Mouse (Mus musculus) myocyte (in vitro differentiated cells): ENCODE data around the gene Mnt. TPM values are rescaled to one million over a fixed set of nuclear protein-coding genes. Genes with fewer than 3 reads are reported as not detected.
A peak's percentile ranks its signal among the peaks of the same experiment; 100 is the strongest.

Experiments
- H3K27me3 ChIP-seq: one replicate; pipeline ENCODE4 v1.6.1; 2011; ENCODE audit not compliant: control insufficient read depth, insufficient read depth, insufficient read length
- H3K36me3 ChIP-seq: one replicate; pipeline ENCODE4 v1.6.1; 2011; ENCODE audit not compliant: control insufficient read depth, insufficient read depth
- H3K4me2 ChIP-seq: one replicate; pipeline ENCODE4 v1.6.1; 2011; ENCODE audit warnings: low read depth, control low read depth
- H3K4me3 ChIP-seq: one replicate; pipeline ENCODE4 v1.5.1; 2011; ENCODE audit warnings: mild to moderate bottlenecking, control low read depth, moderate library complexity
- H3K79me2 ChIP-seq: one replicate; pipeline ENCODE4 v1.6.1; 2011; ENCODE audit not compliant: control insufficient read depth, insufficient read depth
- H3ac ChIP-seq: one replicate; pipeline ENCODE4 v1.6.1; 2011; ENCODE audit not compliant: control insufficient read depth, insufficient read length
- CEBPB ChIP-seq: IDR thresholded peaks from 2 replicates; pipeline ENCODE4 v1.6.1; 2011; ENCODE audit warnings: mild to moderate bottlenecking, moderate library complexity; ENCODE audit not compliant: poor library complexity, insufficient read depth, severe bottlenecking
- E2F4 ChIP-seq: IDR thresholded peaks from one replicate; pipeline ENCODE4 v1.6.1; 2011; ENCODE audit warnings: mild to moderate bottlenecking, control low read depth, moderate library complexity; ENCODE audit not compliant: insufficient read depth
- MAX ChIP-seq: IDR thresholded peaks from one replicate; pipeline ENCODE4 v1.6.1; 2011; ENCODE audit warnings: low read depth, mild to moderate bottlenecking, control low read depth
- MYOD1 ChIP-seq, 3 experiments: IDR thresholded peaks; one replicate each; pipeline ENCODE4 v1.6.1; 2011; ENCODE audit warnings: control low read depth in 2 of 3, low read depth in 2 of 3, mild to moderate bottlenecking in 2 of 3, moderate library complexity in 1 of 3; ENCODE audit not compliant: insufficient read length in 2 of 3, control insufficient read depth in 1 of 3
- MYOG ChIP-seq, 3 experiments: IDR thresholded peaks; one replicate each; pipeline ENCODE4 v1.6.1; 2011; ENCODE audit warnings: control low read depth in 2 of 3, low read depth in 2 of 3, mild to moderate bottlenecking in 2 of 3; ENCODE audit not compliant: insufficient read length in 2 of 3, control insufficient read depth in 1 of 3, insufficient read depth in 1 of 3
- POLR2A ChIP-seq: IDR thresholded peaks from one replicate; pipeline ENCODE4 v1.6.1; 2011; ENCODE audit warnings: low read depth, mild to moderate bottlenecking, control low read depth, moderate library complexity; ENCODE audit not compliant: insufficient read length
- POLR2AphosphoS2 ChIP-seq: IDR thresholded peaks from one replicate; pipeline ENCODE4 v1.6.1; 2011; ENCODE audit warnings: low read depth, control low read depth; ENCODE audit not compliant: insufficient read length
- REST ChIP-seq: IDR thresholded peaks from one replicate; pipeline ENCODE4 v1.6.1; 2011; ENCODE audit warnings: mild to moderate bottlenecking, control low read depth, moderate library complexity; ENCODE audit not compliant: insufficient read depth, insufficient read length
- SRF ChIP-seq: IDR thresholded peaks from one replicate; pipeline ENCODE4 v1.6.1; 2011; ENCODE audit warnings: low read depth; ENCODE audit not compliant: control insufficient read depth, insufficient read length
- TCF12 ChIP-seq: IDR thresholded peaks from one replicate; pipeline ENCODE4 v1.6.1; 2011; ENCODE audit warnings: mild to moderate bottlenecking, control low read depth; ENCODE audit not compliant: poor library complexity, insufficient read depth, severe bottlenecking
- TCF3 ChIP-seq: IDR thresholded peaks from one replicate; pipeline ENCODE4 v1.6.1; 2011; ENCODE audit warnings: low read depth, control low read depth; ENCODE audit not compliant: insufficient read length
- USF1 ChIP-seq: IDR thresholded peaks from one replicate; pipeline ENCODE4 v1.6.1; 2011; ENCODE audit warnings: low read depth, mild to moderate bottlenecking, control low read depth, moderate library complexity
- polyA plus RNA-seq: library from polyadenylated mRNA; unstranded; fragments of >200 nt; fragmentation: generic; extraction: Trizol; gene quantifications from one replicate; pipeline ENCODE4 v1.2.1, GENCODE M21; 2012; ENCODE audit warnings: missing spikeins

The Mnt gene
- polyA plus RNA-seq, 1 experiment = 12.7 TPM

- TF ChIP-seq MYOD1 (IDR thresholded peaks at IDR 0.05; ENCODE audit: control insufficient read depth in 1 of 3, insufficient read length in 2 of 3, low read depth in 2 of 3) (no peak), POLR2AphosphoS2 (no peak), REST (no peak), SRF (no peak), CEBPB (no peak), E2F4 (no peak), TCF3 (no peak), TCF12 (no peak), MAX (no peak), POLR2A (no peak), USF1 (no peak), MYOG (IDR thresholded peaks at IDR 0.05; ENCODE audit: control insufficient read depth in 1 of 3, insufficient read depth in 1 of 3, insufficient read length in 2 of 3, low read depth in 2 of 3) (no peak)
- no peak overlapping the region for H3K4me3 ChIP-seq
- H3ac ChIP-seq = no peak overlapping the region
- no peaks in the 10 kb centered on the region for H3K36me3 ChIP-seq
- H3K4me2 ChIP-seq = peak overlapping the region; percentile 83
- H3K79me2 ChIP-seq = peaks cover 44% of the 10 kb centered on the region
- H3K27me3 ChIP-seq = no peaks in the 10 kb centered on the region
Observed at GRCm38 (mm10) chr11:74834650-74835277, 4.0 kb downstream of the Mnt start.

- H3K4me3 ChIP-seq = no peak overlapping the region
Observed at GRCm38 (mm10) chr11:74835593-74836224, 5.0 kb downstream of the Mnt start.

GRCm38 (mm10) chr11:74836225-74837055, 5.7 kb downstream of the Mnt start:
- Histone ChIP-seq H3K4me3 (no peak overlapping the region), H3K36me3 (no peaks in the 10 kb centered on the region), H3K79me2 (peaks cover 49% of the 10 kb centered on the region), H3K4me2 (peak overlapping the region; percentile 98), H3K27me3 (no peaks in the 10 kb centered on the region), H3ac (no peak overlapping the region)
- TF ChIP-seq E2F4 (no peak), MYOG (IDR thresholded peaks at IDR 0.05; ENCODE audit: control insufficient read depth in 1 of 3, insufficient read depth in 1 of 3, insufficient read length in 2 of 3, low read depth in 2 of 3) (peak in 2 of 3 experiments; percentile 50 to 79), MAX (no peak), MYOD1 (IDR thresholded peaks at IDR 0.05; ENCODE audit: control insufficient read depth in 1 of 3, insufficient read length in 2 of 3, low read depth in 2 of 3) (peak in 1 of 3 experiments; percentile 64), TCF3 (no peak), TCF12 (no peak), POLR2AphosphoS2 (no peak), POLR2A (no peak), CEBPB (no peak), SRF (no peak), USF1 (no peak), REST (no peak)

More at GRCm38 (mm10) chr11:74835593-74836224, 5.0 kb downstream of the Mnt start:
- H3K4me2 ChIP-seq = no peak overlapping the region
- H3K36me3 ChIP-seq = no peaks in the 10 kb centered on the region
- no peak overlapping the region for H3ac ChIP-seq
- no peak for TF ChIP-seq REST
- no peak for TF ChIP-seq SRF
- TF ChIP-seq MAX = no peak
- no peak for TF ChIP-seq MYOG (IDR thresholded peaks at IDR 0.05; ENCODE audit: control insufficient read depth in 1 of 3, insufficient read depth in 1 of 3, insufficient read length in 2 of 3, low read depth in 2 of 3)
- no peak for TF ChIP-seq TCF3
- TF ChIP-seq CEBPB = no peak
- no peak for TF ChIP-seq POLR2A
- TF ChIP-seq MYOD1 (IDR thresholded peaks at IDR 0.05; ENCODE audit: control insufficient read depth in 1 of 3, insufficient read length in 2 of 3, low read depth in 2 of 3) = no peak
- no peaks in the 10 kb centered on the region for H3K27me3 ChIP-seq
- H3K79me2 ChIP-seq = peaks cover 45% of the 10 kb centered on the region

GRCm38 (mm10) chr11:74837056-74837693, 6.5 kb downstream of the Mnt start:
- H3K79me2 ChIP-seq = peaks cover 49% of the 10 kb centered on the region
- peak overlapping the region; percentile 98 for H3K4me2 ChIP-seq
- no peaks in the 10 kb centered on the region for H3K27me3 ChIP-seq
- no peaks in the 10 kb centered on the region for H3K36me3 ChIP-seq
- TF ChIP-seq USF1 (no peak), POLR2A (no peak), REST (no peak), SRF (no peak), TCF3 (no peak), MAX (no peak), CEBPB (no peak), E2F4 (no peak), MYOG (IDR thresholded peaks at IDR 0.05; ENCODE audit: control insufficient read depth in 1 of 3, insufficient read depth in 1 of 3, insufficient read length in 2 of 3, low read depth in 2 of 3) (no peak), MYOD1 (IDR thresholded peaks at IDR 0.05; ENCODE audit: control insufficient read depth in 1 of 3, insufficient read length in 2 of 3, low read depth in 2 of 3) (no peak), TCF12 (no peak), POLR2AphosphoS2 (no peak)
- no peak overlapping the region for H3ac ChIP-seq
- H3K4me3 ChIP-seq = peak overlapping the region; percentile 38
